Mouse (Mus musculus) embryonic fibroblast, embryonic 13.5 days (primary cell): ENCODE measurements at regions not wholly inside any gene's neighbourhood (a gene's known extent, or its start where the extent isn't known, plus 50 kb on each side); places are given as distances from the start of the nearest gene placed in this dataset.

Experiments used
- CTCF ChIP-seq: IDR thresholded peaks from 2 replicates; pipeline ENCODE4 v1.5.1; 2011; ENCODE audit warnings: mild to moderate bottlenecking, control low read depth, low read length, moderate library complexity, borderline replicate concordance; ENCODE audit not compliant: insufficient read depth
- POLR2A ChIP-seq: IDR thresholded peaks from 2 replicates; pipeline ENCODE4 v1.6.1; 2011; ENCODE audit warnings: low read depth, mild to moderate bottlenecking, control low read depth, low read length, moderate library complexity

DNA sequence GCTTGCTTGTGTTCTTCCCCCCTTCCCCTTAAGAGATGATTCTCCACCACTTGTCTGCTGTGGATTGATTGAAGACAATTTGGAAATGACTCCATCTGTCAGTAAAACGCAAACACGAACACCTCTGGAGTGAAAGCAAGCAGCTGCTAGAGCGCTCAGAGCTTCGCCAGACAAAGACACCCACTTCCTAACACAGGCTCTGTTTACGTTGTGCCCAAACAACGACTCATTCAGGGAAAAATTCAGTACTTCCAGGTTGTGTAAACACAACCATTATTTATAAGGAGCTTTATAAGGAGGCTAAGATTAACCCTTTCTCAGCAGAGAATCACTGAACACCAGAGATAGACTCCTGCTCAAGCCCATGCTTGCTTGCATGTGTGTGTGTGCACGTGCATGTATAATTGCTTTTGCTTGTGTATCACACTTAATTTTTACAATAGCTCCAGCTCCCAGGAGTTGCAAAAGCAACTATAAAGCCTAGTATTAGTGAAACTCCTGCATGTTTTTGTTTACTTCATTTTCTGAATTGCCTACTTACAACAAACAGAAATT is 209.5 kb downstream of the Btg1 start:
- TF ChIP-seq POLR2A (no peak), CTCF (no peak)
